Comparison of ENCODE assay signal across 15 mouse cellular contexts in genomic region chr8:85801408-85801807, GRCm38 (mm10).
"Had no signal": no experiment of that assay in that cellular context is flagged by ENCODE, and none has a peak within 500 bp of the region (broad histone marks: within the 10 kb centered on the region; RNA-seq: fewer than 3 reads in every experiment).

No protein-coding gene starts in this region.

- DNase-seq: kidney, adult 11 months; kidney, adult 9 months; kidney, postnatal 36 days; layer of hippocampus, adult 9-11 months; layer of hippocampus, postnatal 36 days; lung, embryonic 14.5 days; lung, postnatal 10 days; lung, postnatal 4 days; right cerebral cortex, postnatal 25 days; thymus, postnatal 4 days had no signal

- H3K9me3 ChIP-seq: limb, embryonic 12.5 days; megakaryocyte, embryonic 14.5 days; midbrain, embryonic 12.5 days had no signal

- H3K27ac ChIP-seq: kidney, postnatal 0 days; limb, embryonic 12.5 days; midbrain, embryonic 12.5 days; stomach, postnatal 0 days had no signal

- H3K4me3 ChIP-seq: limb, embryonic 12.5 days; megakaryocyte, embryonic 14.5 days; midbrain, embryonic 12.5 days had no signal

- H3K27me3 ChIP-seq: limb, embryonic 12.5 days; megakaryocyte, embryonic 14.5 days; midbrain, embryonic 12.5 days had no signal

- H3K4me1 ChIP-seq: limb, embryonic 12.5 days; midbrain, embryonic 12.5 days had no signal

- H3K4me2 ChIP-seq: limb, embryonic 12.5 days; lung, embryonic 14.5 days; midbrain, embryonic 12.5 days had no signal

- H3K9ac ChIP-seq: limb, embryonic 12.5 days; lung, embryonic 14.5 days; midbrain, embryonic 12.5 days had no signal
